Mouse (Mus musculus) lung, adult 2 months (tissue): ENCODE measurements around the gene Hist1h3a.

Experiments
- CTCF ChIP-seq: fragments of 200-500 bp; IDR thresholded peaks from 2 replicates; pipeline ENCODE4 v1.5.1; 2011; ENCODE audit warnings: mild to moderate bottlenecking, low read length, control low read depth; ENCODE audit not compliant: insufficient read depth
- POLR2A ChIP-seq: fragments of 200-500 bp; IDR thresholded peaks from 2 replicates; pipeline ENCODE4 v1.6.1; 2011; ENCODE audit warnings: low read depth, mild to moderate bottlenecking, control low read depth, low read length, borderline replicate concordance; ENCODE audit errors: extremely low read depth

- TF ChIP-seq CTCF = no peak
- no peak for TF ChIP-seq POLR2A
Observed at GRCm38 (mm10) chr13:23740910-23741309, 21.3 kb downstream of the Hist1h3a start.
